Comparison of ENCODE assay signal across 8 mouse cellular contexts in the genomic region with DNA sequence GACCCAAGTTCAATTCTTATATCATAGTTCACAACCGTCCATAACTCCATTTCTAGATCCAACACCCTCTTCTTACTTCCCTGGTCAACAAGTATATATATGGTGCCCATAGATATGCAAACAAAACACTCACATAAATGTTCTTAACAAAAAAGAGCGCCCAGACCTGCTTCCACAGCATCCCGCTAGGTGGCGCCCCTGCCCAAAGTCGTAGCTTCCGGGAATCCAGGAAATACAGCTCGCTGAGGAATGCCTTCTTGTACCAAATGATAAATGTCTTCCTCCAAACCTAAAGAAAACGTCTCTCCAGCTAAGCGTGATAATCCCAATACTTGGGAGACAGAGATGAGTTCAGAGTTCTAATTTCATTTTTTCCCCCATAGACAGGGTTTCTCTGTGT. TPM values are rescaled to one million over a fixed set of nuclear protein-coding genes. Genes with fewer than 3 reads are reported as not detected.
DNase-seq lines count a peak whose midpoint lies in the region; ATAC-seq and TF ChIP-seq lines count a peak whose summit lies in the region.

No protein-coding gene starts in this region.

- H3K36me3 ChIP-seq in forebrain, embryonic 13.5 days (ENCODE audit: poor library complexity, severe bottlenecking) = no peaks in the 10 kb centered on the region
- H3K36me3 ChIP-seq in lung, postnatal 0 days (ENCODE audit: insufficient read depth, low read length) = no peaks in the 10 kb centered on the region

- no peak for ATAC-seq in forebrain, embryonic 13.5 days
- no peak for ATAC-seq in lung, postnatal 0 days

- H3K27me3 ChIP-seq in forebrain, embryonic 13.5 days = no peaks in the 10 kb centered on the region
- H3K27me3 ChIP-seq in lung, postnatal 0 days (replicated peaks; ENCODE audit: insufficient read depth, low read length) = no peaks in the 10 kb centered on the region

- TF ChIP-seq CTCF in lung, postnatal 0 days (IDR thresholded peaks at IDR 0.05) = peak; percentile 94

- DNase-seq in ES-CJ7 (ENCODE audit: low read depth, low spot score) = peak; percentile 84
- peak; percentile 76 for DNase-seq in c-Kit-positive CD71-negative TER-119-negative erythroid progenitor cells, embryonic 14.5 days (ENCODE audit: low read depth)
- peak; percentile 86 to 91 for DNase-seq in heart, postnatal 14 days
- peak; percentile 68 to 86 for DNase-seq in layer of hippocampus, adult 18-20 months (ENCODE audit: low spot score in 2 of 2)
- peak; percentile 90 for DNase-seq in lung, postnatal 0 days (ENCODE audit: low spot score)
- DNase-seq in retina, postnatal 1 day = peak; percentile 83
- DNase-seq in thymus, postnatal 4 days = peak; percentile 95

- no peak overlapping the region for H3K4me3 ChIP-seq in forebrain, embryonic 13.5 days
- H3K4me3 ChIP-seq in lung, postnatal 0 days (ENCODE audit: low read depth, low read length) = no peak overlapping the region

- H3K9me3 ChIP-seq in forebrain, embryonic 13.5 days (replicated peaks) = no peaks in the 10 kb centered on the region
- H3K9me3 ChIP-seq in lung, postnatal 0 days (ENCODE audit: low read length) = no peaks in the 10 kb centered on the region

- peak; percentile 40; the same call in 1 of the 2 replicates for TF ChIP-seq EP300 in lung, postnatal 0 days (IDR thresholded peaks at IDR 0.05)

- H3K27ac ChIP-seq in forebrain, embryonic 13.5 days = no peak overlapping the region
- no peak overlapping the region for H3K27ac ChIP-seq in lung, postnatal 0 days (ENCODE audit: low read length)

- H3K9ac ChIP-seq in forebrain, embryonic 13.5 days = no peak overlapping the region
- no peak overlapping the region for H3K9ac ChIP-seq in lung, postnatal 0 days (replicated peaks; ENCODE audit: low read depth)

- WGBS in forebrain, embryonic 13.5 days = 3% methylated on average over 9 of the region's 9 CpGs
- WGBS in lung, postnatal 0 days = 7% methylated on average over 9 of the region's 9 CpGs

- peak overlapping the region; percentile 36 for H3K4me2 ChIP-seq in forebrain, embryonic 13.5 days
- no peak overlapping the region for H3K4me2 ChIP-seq in lung, postnatal 0 days (replicated peaks; ENCODE audit: low read depth, low read length)

- H3K4me1 ChIP-seq in forebrain, embryonic 13.5 days = peaks cover 27% of the 10 kb centered on the region
- peaks cover 2% of the 10 kb centered on the region; the same call in 1 of the 2 replicates for H3K4me1 ChIP-seq in lung, postnatal 0 days (ENCODE audit: insufficient read depth, low read depth, low read length)

- intact Hi-C loops in heart, postnatal 14 days (cut with DNase I) = loop anchor here (1.0 to 2.0 kb wide), 3 partner anchors 31 to 107 kb away; a partner anchor contains a TSS

RNA-seq across cellular contexts. Expression of a gene that starts 9.0 kb away (rescaled TPM):
- polyA plus RNA-seq in forebrain, embryonic 13.5 days (2015; fragmentation: Nextera tagmentation; extraction: Ambion mirVana) = 4.7 and 4.8 TPM in 2 replicates
- 10 to 100 TPM in 1 of 2 experiments, 1 to 10 TPM in 1; 9.9 to 10.0 TPM for total RNA-seq in heart, postnatal 14 days (2021)
- 1 to 10 TPM; 3.9 to 5.0 TPM for total RNA-seq in layer of hippocampus, adult 18-20 months (2021)
- polyA plus RNA-seq in lung, postnatal 0 days (2015; fragmentation: Nextera tagmentation; extraction: Ambion mirVana) = 136 and 148 TPM in 2 replicates

RNA-seq across cellular contexts. Expression of a gene that starts 13.7 kb away (rescaled TPM):
- polyA plus RNA-seq in forebrain, embryonic 13.5 days (2015; fragmentation: Nextera tagmentation; extraction: Ambion mirVana) = 0.62 and 0.89 TPM in 2 replicates
- under 1 TPM in 1 of 2 experiments, not detected in 1; 0.29 TPM for total RNA-seq in heart, postnatal 14 days (2021)
- under 1 TPM; 0.67 to 0.76 TPM for total RNA-seq in layer of hippocampus, adult 18-20 months (2021)
- not detected in 2 replicates for polyA plus RNA-seq in lung, postnatal 0 days (2015; fragmentation: Nextera tagmentation; extraction: Ambion mirVana)
